Mouse (Mus musculus): ENCODE results near the gene Gm4767.
"Not testable (repeated sequence)": the region's sequence is repeated elsewhere in the genome, so short reads cannot be mapped to it uniquely, and the experiment has no call there.

Gm4767 gene

GRCm38 (mm10) chr10:81811899-81812298 lies at the start of gene Gm4767:
Gene Gm4767, plus strand, starts transcription at chr10:81812186.
- peak; percentile 4 to 8 for DNase-seq

- not testable (repeated sequence) for DNase-seq
These were observed 41.2 kb upstream of the Gm4767 start, which contains the start of gene Gm3055 for GRCm38 (mm10) chr10:81770506-81771403. Gene Gm3055, minus strand, starts transcription at chr10:81771161.

- not testable (repeated sequence) for DNase-seq
These were observed 40.6 kb upstream of the Gm4767 start for GRCm38 (mm10) chr10:81771404-81771777.

- DNase-seq, result not testable (repeated sequence)
These were observed 34.2 kb downstream of the Gm4767 start for GRCm38 (mm10) chr10:81846219-81846618.

GRCm38 (mm10) chr10:81863409-81864407 lies 51.7 kb downstream of the Gm4767 start, which contains the start of gene Gm32687:
Gene Gm32687, plus strand, starts transcription at chr10:81863934.
- DNase-seq, result peak; percentile 4 to 5

Measured in cerebellum, postnatal 10 days (tissue).